Mouse (Mus musculus) right cerebral cortex, adult 18-20 months (tissue): ENCODE measurements around the gene Uqcrc2.

Source experiments
- DNase-seq: peaks from one replicate; pipeline ENCODE4 v3.0.0; 2022; ENCODE audit warnings: mixed read lengths

Gene Uqcrc2

GRCm38 (mm10) chr7:120693831-120694375 lies 58.9 kb downstream of the Uqcrc2 start:
- no peak for DNase-seq

DNA sequence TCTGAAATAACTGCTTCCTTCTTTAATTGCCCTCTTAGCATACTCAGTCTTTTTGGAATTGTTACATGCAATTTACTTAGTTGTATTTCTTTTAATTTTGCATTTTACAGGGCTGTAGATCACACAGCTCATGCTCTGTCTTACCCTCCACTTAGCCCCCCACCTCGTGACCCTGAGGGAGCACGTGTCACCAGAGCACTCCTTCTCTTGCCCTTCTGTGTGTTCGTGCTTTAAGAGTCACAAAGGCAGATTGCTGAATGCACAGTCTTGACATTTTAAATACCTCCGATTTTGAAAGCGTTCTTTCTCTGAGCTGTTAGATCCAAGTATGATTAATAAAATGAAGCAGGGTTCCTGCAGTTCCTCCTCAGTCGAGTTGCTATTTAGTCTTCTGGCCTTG lies 60.2 kb downstream of the Uqcrc2 start:
- no peak for DNase-seq

- no peak for DNase-seq
Measured at GRCm38 (mm10) chr7:120695641-120696040, 60.7 kb downstream of the Uqcrc2 start.

DNA sequence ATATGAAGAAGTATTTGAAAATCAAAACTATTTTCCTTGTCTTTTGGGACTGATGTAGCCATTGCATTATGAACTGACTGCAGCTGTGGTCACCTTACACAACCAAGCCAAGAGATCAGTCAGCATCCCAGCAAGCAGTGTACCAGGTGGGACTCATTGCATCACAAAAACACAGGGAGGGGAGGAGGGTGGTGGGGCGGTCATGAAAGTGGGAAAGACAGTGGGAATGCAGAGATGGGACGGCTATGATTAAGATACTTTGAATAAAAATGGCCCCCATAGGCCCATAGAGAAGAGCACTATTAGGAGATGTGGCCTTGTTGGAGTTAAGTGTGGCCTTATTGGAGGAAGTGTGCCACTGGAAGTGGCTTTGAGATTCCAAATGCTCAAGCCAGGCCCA lies 61.4 kb downstream of the Uqcrc2 start:
- DNase-seq, result no peak

DNA sequence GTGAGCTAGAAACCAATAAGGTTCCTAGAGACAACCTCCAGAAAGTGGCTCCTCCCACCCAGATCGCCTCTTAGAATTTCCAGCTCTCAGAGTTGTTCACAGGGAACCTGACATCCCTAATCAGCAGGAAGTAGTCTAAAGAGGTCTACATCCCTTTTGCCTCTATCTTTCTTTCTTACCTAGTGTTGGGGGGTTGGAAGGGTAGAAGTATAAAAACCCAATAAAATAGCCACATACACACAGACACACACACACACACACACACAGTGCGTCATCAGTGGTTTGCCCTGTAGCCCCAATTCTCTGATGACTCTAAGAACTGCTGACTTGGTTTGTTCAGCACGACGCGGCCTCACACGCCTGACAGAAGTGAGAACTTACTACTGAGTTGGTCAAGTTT lies 64.6 kb downstream of the Uqcrc2 start:
- no peak for DNase-seq

DNA sequence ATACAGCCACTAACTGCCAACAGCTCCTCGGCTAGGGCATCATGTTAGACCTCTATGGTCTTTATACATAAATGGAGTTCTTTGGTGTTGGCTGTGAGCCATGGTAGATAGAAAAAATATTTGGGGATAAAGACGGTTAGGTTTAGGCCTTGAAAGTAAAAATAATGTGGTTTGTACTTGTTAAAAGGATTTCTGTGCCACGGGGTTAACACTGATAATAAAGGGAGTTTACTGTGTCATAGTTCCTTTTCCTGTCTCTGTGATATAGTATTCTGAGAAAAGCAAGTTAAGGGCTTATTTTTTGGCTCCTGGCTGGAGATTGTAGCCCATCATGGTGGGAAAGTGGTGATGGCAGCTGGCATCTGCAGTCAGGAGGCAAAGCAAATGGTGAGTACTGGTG lies 68.9 kb downstream of the Uqcrc2 start:
- no peak for DNase-seq
